Mouse (Mus musculus) kidney, adult 2 months (tissue): ENCODE measurements around the gene Cdc42ep4. TPM values are rescaled to one million over a fixed set of nuclear protein-coding genes. Genes with fewer than 3 reads are reported as not detected.

Experiments used
- DNase-seq: peaks from one replicate; pipeline ENCODE4 v3.0.0; 2021
- H3K27ac ChIP-seq: fragments of 200-500 bp; 2 replicates; pipeline ENCODE4 v1.5.1; 2012; ENCODE audit warnings: low read depth, low read length, control low read depth, inconsistent platforms; ENCODE audit not compliant: insufficient read depth
- H3K27me3 ChIP-seq: fragments of 200-500 bp; replicated peaks from 2 replicates; pipeline ENCODE4 v1.6.1; 2012; ENCODE audit warnings: mild to moderate bottlenecking, moderate library complexity, low read length, inconsistent platforms; ENCODE audit not compliant: control insufficient read depth, insufficient read depth
- H3K36me3 ChIP-seq: fragments of 200-500 bp; 2 replicates; pipeline ENCODE4 v1.6.1; 2012; ENCODE audit warnings: mild to moderate bottlenecking, moderate library complexity, low read length, inconsistent platforms; ENCODE audit not compliant: control insufficient read depth, insufficient read depth
- H3K4me1 ChIP-seq: fragments of 200-500 bp; 2 replicates; pipeline ENCODE4 v1.6.1; 2011; ENCODE audit warnings: low read length; ENCODE audit not compliant: control insufficient read depth, insufficient read depth
- H3K4me3 ChIP-seq: fragments of 200-500 bp; 2 replicates; pipeline ENCODE4 v1.5.1; 2011; ENCODE audit warnings: mild to moderate bottlenecking, low read depth, low read length, control low read depth; ENCODE audit not compliant: insufficient read depth
- CTCF ChIP-seq: fragments of 200-500 bp; conservative IDR thresholded peaks from 2 replicates; pipeline ENCODE4 v1.5.1; 2011; ENCODE audit warnings: low read depth, mild to moderate bottlenecking, control low read depth, low read length, moderate library complexity, mixed read lengths; ENCODE audit not compliant: insufficient read depth, insufficient read length
- POLR2A ChIP-seq: fragments of 200-500 bp; IDR thresholded peaks from one replicate; pipeline ENCODE4 v1.6.1; 2011; ENCODE audit warnings: low read depth, low read length, control low read depth
- WGBS: fragments of 180-500 bp; shearing (Covaris S2); methylation state at CpG from one replicate; pipeline ENCODE4 v1.1.7; 2018; 5-methylcytosine and 5-hydroxymethylcytosine counted together
- polyA plus RNA-seq: library from polyadenylated mRNA; depleted of rRNA; stranded (reverse); fragments of >200 nt; gene quantifications from 2 replicates; pipeline ENCODE4 v1.2.3, GENCODE M21; 2012

Cdc42ep4 gene
- polyA plus RNA-seq, 1 experiment = 18.0 TPM

DNA sequence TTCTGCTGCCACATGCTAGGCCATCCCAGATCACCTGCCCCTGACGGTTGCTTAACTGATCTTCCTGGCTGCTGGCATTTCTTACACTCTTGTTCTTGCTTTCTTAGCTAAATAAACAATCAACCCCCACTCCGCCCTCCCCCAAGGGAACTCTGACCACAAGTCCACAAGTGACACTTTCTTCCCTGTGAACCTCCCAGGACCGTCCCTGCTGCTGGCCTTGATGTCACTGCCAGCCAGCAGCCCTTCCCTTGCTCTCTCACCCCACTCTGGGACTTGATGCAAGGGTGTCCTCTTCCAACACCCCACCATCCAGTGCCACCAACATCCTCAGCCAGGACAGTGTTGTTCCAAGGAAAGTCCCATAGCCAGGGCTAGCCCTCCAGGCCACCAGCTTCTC lies 20.8 kb downstream of the Cdc42ep4 start:
- peak; percentile 64 for DNase-seq
- 30% methylated on average over 3 of the region's 3 CpGs for WGBS
- Histone ChIP-seq H3K4me3 (no peak overlapping the region), H3K27me3 (no peaks in the 10 kb centered on the region), H3K36me3 (no peaks in the 10 kb centered on the region), H3K27ac (no peak overlapping the region), H3K4me1 (peaks cover 50% of the 10 kb centered on the region)
- TF ChIP-seq CTCF (no peak), POLR2A (no peak)

GRCm38 (mm10) chr11:113729917-113730316 lies 21.8 kb downstream of the Cdc42ep4 start:
- peaks cover 41% of the 10 kb centered on the region for H3K4me1 ChIP-seq
- no peak for TF ChIP-seq POLR2A
- WGBS = 16% methylated on average over 8 of the region's 8 CpGs
- peak; percentile 67 for DNase-seq
- H3K4me3 ChIP-seq = no peak overlapping the region
- H3K27ac ChIP-seq = no peak overlapping the region
- no peaks in the 10 kb centered on the region for H3K36me3 ChIP-seq
- no peaks in the 10 kb centered on the region for H3K27me3 ChIP-seq

GRCm38 (mm10) chr11:113729239-113729638 lies 22.4 kb downstream of the Cdc42ep4 start:
- H3K36me3 ChIP-seq = no peaks in the 10 kb centered on the region
- H3K27ac ChIP-seq = 0 out of 2 replicates have a peak overlapping the region, but pooled peaks have one; percentile 10
- 55% methylated on average over 21 of the region's 21 CpGs for WGBS
- no peaks in the 10 kb centered on the region for H3K27me3 ChIP-seq
- peak; percentile 28 for DNase-seq
- H3K4me3 ChIP-seq = no peak overlapping the region
- peaks cover 36% of the 10 kb centered on the region for H3K4me1 ChIP-seq
- TF ChIP-seq POLR2A = no peak
- TF ChIP-seq CTCF = no peak

DNA sequence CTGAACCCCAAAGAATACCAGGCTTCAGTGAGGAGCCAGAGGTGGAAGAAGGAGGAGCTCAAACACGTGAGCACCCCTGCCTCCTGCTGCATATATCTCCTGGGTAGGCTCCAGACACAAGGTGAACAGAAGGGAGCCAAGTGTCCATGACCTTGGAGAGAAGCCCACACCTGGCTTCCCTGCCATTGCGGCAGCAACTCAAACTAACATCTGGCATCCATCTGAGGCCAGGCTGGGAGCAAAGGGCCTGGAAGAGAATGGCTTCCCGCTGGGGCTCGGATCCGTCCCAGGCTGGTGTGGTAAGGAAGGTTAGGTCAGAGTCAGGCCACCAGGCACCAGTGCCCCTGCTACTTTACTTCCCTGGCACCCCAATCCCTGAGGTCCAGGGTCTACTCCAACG lies 23.7 kb downstream of the Cdc42ep4 start:
- H3K4me1 ChIP-seq = peaks cover 24% of the 10 kb centered on the region; the same call in 1 of the 2 replicates
- 65% methylated on average over 6 of the region's 6 CpGs for WGBS
- TF ChIP-seq POLR2A (no peak), CTCF (no peak)
- no peak overlapping the region for H3K4me3 ChIP-seq
- no peaks in the 10 kb centered on the region for H3K27me3 ChIP-seq
- H3K36me3 ChIP-seq = no peaks in the 10 kb centered on the region
- H3K27ac ChIP-seq = peak overlapping the region; percentile 10; the same call in 1 of the 2 replicates
- no peak for DNase-seq

- H3K36me3 ChIP-seq = no peaks in the 10 kb centered on the region
- H3K4me3 ChIP-seq = no peak overlapping the region
- peaks cover 23% of the 10 kb centered on the region; the same call in 1 of the 2 replicates for H3K4me1 ChIP-seq
- no peak for TF ChIP-seq POLR2A
- TF ChIP-seq CTCF = no peak
- peak overlapping the region; percentile 10; the same call in 1 of the 2 replicates for H3K27ac ChIP-seq
- WGBS = 64% methylated on average over 14 of the region's 14 CpGs
- H3K27me3 ChIP-seq = no peaks in the 10 kb centered on the region
- DNase-seq = no peak
These were observed 24.4 kb downstream of the Cdc42ep4 start for GRCm38 (mm10) chr11:113726994-113727888.

- no peak overlapping the region; the same call in 1 of the 2 replicates for H3K27ac ChIP-seq
- H3K4me1 ChIP-seq = peaks cover 17% of the 10 kb centered on the region; the same call in 1 of the 2 replicates
- no peak overlapping the region for H3K4me3 ChIP-seq
- H3K36me3 ChIP-seq = no peaks in the 10 kb centered on the region
- no peaks in the 10 kb centered on the region for H3K27me3 ChIP-seq
- WGBS = 52% methylated on average over 4 of the region's 4 CpGs
- TF ChIP-seq POLR2A (no peak), CTCF (no peak)
- peak; percentile 58 for DNase-seq
These were observed 26.2 kb downstream of the Cdc42ep4 start for GRCm38 (mm10) chr11:113725235-113726048.

- Histone ChIP-seq H3K27me3 (no peaks in the 10 kb centered on the region), H3K4me3 (no peak overlapping the region; the same call in 1 of the 2 replicates), H3K4me1 (peaks cover 11% of the 10 kb centered on the region; the same call in 1 of the 2 replicates), H3K36me3 (no peaks in the 10 kb centered on the region), H3K27ac (peak overlapping the region; percentile 50)
- no peak for DNase-seq
- TF ChIP-seq CTCF = no peak
- no peak for TF ChIP-seq POLR2A
- 55% methylated on average over 14 of the region's 14 CpGs for WGBS
These were observed 29.1 kb downstream of the Cdc42ep4 start for GRCm38 (mm10) chr11:113722405-113723090.
